Mouse (Mus musculus) embryonic facial prominence, embryonic 13.5 days (tissue): ENCODE measurements at regions not wholly inside any gene's neighbourhood (a gene's known extent, or its start where the extent isn't known, plus 50 kb on each side); places are given as distances from the start of the nearest gene placed in this dataset.

ENCODE experiments used
- ATAC-seq: fragments of 200-750 bp; cut with Nextera tagmentation; 2 replicates; pipeline ENCODE4 v1.8.0; 2017; ENCODE audit warnings: low read depth; ENCODE audit not compliant: insufficient number of reproducible peaks, insufficient read depth, low FRiP score, low TSS enrichment
- H3K27ac ChIP-seq: fragments of 300-500 bp; sonication (generic); 2 replicates; pipeline ENCODE4 v1.5.1; 2015; ENCODE audit warnings: moderate library complexity, mild to moderate bottlenecking, inconsistent platforms
- H3K27me3 ChIP-seq: fragments of 300-500 bp; sonication (generic); 2 replicates; pipeline ENCODE4 v1.6.1; 2015; ENCODE audit warnings: mild to moderate bottlenecking, inconsistent platforms
- H3K36me3 ChIP-seq: fragments of 300-500 bp; sonication (generic); 2 replicates; pipeline ENCODE4 v1.6.1; 2015; ENCODE audit warnings: mild to moderate bottlenecking, inconsistent platforms
- H3K4me1 ChIP-seq: fragments of 300-500 bp; sonication (generic); 2 replicates; pipeline ENCODE4 v1.6.1; 2015; ENCODE audit warnings: inconsistent platforms
- H3K4me2 ChIP-seq: fragments of 300-500 bp; sonication (generic); 2 replicates; pipeline ENCODE4 v1.6.1; 2015; ENCODE audit warnings: moderate library complexity, mild to moderate bottlenecking, inconsistent platforms
- H3K4me3 ChIP-seq: fragments of 300-500 bp; sonication (generic); 2 replicates; pipeline ENCODE4 v1.5.1; 2015; ENCODE audit warnings: mild to moderate bottlenecking, inconsistent platforms
- H3K9ac ChIP-seq: fragments of 300-500 bp; sonication (generic); 2 replicates; pipeline ENCODE4 v1.6.1; 2015; ENCODE audit warnings: mild to moderate bottlenecking, inconsistent platforms
- H3K9me3 ChIP-seq: fragments of 300-500 bp; sonication (generic); 2 replicates; pipeline ENCODE4 v1.6.1; 2016; ENCODE audit warnings: inconsistent platforms
- WGBS: fragments of 180-500 bp; shearing (Covaris S2); methylation state at CpG from one replicate; pipeline ENCODE4 v1.1.7; 2015; ENCODE audit warnings: mixed read lengths; 5-methylcytosine and 5-hydroxymethylcytosine counted together

DNA sequence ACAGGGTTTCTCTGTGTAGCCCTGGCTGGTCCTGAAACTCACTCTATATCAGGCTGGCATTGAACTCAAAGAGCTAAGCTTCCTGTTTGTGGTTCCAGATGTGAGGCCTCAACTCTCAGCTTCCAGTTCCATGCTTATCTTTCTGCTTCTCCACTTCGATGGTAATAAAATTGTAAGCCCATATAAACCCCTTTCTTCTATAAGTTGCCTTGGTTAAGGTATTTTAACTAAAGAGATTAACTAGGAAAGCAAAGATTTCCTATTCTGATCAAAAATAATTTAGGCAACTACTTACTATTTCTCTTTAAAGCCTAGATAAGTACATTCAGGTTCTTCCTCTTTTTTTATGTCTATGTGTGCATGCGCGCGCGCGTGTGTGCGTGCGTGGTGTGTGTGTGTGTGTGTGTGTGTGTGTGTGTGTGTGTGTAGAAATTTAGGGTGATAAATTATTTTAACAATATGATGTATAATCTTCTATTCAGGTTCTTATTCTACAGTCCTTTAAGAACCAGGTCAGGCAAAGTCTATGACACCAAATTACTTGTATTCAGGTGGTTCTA, 190.3 kb upstream of the Kbtbd8 start:
- no peak overlapping the region for H3K9ac ChIP-seq
- 95% methylated on average over 8 of the region's 8 CpGs for WGBS
- no peak overlapping the region for H3K4me2 ChIP-seq

DNA sequence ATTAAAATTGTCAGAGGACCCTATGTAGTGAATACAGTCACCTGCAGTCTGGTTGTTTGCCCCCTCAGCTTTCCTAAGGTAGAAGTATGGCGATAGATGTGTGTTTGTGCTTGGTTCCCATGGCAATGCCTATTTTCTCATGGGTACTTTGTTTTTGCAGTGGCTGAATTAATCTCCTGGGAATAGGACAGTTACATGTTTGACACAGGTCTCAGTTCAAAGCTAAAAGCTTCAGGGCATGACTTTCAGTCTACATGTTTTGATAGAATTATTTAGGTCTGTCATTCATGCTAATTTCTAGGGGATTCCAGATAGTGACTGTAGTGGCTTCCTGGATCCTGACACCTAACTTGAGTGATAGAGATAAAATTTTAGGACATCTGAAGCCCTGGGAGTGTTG, 191.6 kb upstream of the Kbtbd8 start:
- H3K9ac ChIP-seq: no peak overlapping the region
- no peaks in the 10 kb centered on the region for H3K4me1 ChIP-seq
- no peak overlapping the region for H3K27ac ChIP-seq
- WGBS: 74% methylated on average over 1 of the region's 1 CpGs
- H3K36me3 ChIP-seq: no peaks in the 10 kb centered on the region
- no peak for ATAC-seq
- H3K4me2 ChIP-seq: no peak overlapping the region
- no peaks in the 10 kb centered on the region for H3K27me3 ChIP-seq
- H3K9me3 ChIP-seq: no peaks in the 10 kb centered on the region
- no peak overlapping the region for H3K4me3 ChIP-seq

More for the DNA sequence above, 190.3 kb upstream of the Kbtbd8 start:
- H3K9me3 ChIP-seq: no peaks in the 10 kb centered on the region
- no peak for ATAC-seq
- no peaks in the 10 kb centered on the region for H3K4me1 ChIP-seq
- no peaks in the 10 kb centered on the region for H3K36me3 ChIP-seq
- no peaks in the 10 kb centered on the region for H3K27me3 ChIP-seq
- H3K4me3 ChIP-seq: no peak overlapping the region
- no peak overlapping the region for H3K27ac ChIP-seq

DNA sequence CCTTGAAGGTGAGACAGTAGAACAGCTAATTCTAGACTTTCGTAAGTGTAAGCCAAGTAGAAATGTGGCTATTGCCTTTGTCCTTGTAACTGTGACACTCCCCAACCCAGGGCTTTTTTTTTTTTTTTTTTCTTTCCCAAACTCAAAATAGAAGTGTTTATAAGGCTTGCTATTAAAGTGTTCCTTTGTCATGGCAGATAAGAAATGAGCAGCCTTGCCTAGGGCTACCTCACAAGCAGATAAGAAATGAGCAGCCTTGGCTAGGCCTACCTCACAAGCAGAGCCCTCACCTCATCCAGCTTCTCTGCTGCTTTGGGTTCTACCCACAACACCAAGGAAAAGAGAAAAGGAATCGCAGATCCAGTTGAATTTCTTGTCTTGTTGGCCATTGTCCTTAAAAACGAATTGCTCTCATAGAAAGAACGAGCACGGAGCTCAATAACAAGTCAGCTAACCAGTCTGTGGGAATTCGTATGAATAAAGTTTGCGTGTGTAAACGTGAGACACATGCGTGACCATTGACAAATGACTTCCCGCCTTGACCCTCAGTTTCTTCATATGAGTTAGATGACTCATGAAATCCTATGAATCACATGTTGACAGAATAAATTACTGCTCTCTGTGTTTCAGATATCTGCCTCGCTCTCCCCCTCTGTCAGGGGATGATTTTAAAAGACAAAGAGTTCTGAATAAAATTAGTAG, 192.6 kb upstream of the Kbtbd8 start:
- Histone ChIP-seq H3K27ac (no peak overlapping the region), H3K4me2 (no peak overlapping the region), H3K4me1 (no peaks in the 10 kb centered on the region), H3K36me3 (no peaks in the 10 kb centered on the region), H3K4me3 (no peak overlapping the region), H3K27me3 (no peaks in the 10 kb centered on the region), H3K9me3 (no peaks in the 10 kb centered on the region), H3K9ac (no peak overlapping the region)
- ATAC-seq: no peak
- WGBS: 74% methylated on average over 11 of the region's 11 CpGs

DNA sequence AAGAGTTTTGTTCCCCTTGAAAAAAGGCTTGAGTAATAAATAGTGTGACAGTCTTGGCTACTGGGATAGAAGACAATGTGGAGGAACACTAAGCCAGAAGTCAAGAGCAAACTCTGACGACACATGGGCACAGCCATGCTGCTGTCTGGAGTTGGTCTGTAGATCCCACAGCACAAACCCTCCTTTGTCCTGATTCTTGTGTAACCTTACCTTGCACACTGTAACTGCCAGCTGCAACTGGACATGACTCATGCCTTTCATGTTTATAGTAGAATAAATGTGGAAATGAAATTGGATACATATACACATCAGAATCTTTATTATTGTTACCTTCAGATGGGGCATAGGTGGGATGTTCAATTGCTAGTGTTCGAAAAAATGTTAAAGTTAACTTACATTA, 195.3 kb upstream of the Kbtbd8 start:
- H3K27ac ChIP-seq: no peak overlapping the region
- H3K9ac ChIP-seq: no peak overlapping the region
- no peak overlapping the region for H3K4me3 ChIP-seq
- H3K36me3 ChIP-seq: no peaks in the 10 kb centered on the region
- no peaks in the 10 kb centered on the region for H3K4me1 ChIP-seq
- no peaks in the 10 kb centered on the region for H3K9me3 ChIP-seq
- no peak overlapping the region for H3K4me2 ChIP-seq
- H3K27me3 ChIP-seq: no peaks in the 10 kb centered on the region
- WGBS: 57% methylated on average over 2 of the region's 2 CpGs
- ATAC-seq: no peak

DNA sequence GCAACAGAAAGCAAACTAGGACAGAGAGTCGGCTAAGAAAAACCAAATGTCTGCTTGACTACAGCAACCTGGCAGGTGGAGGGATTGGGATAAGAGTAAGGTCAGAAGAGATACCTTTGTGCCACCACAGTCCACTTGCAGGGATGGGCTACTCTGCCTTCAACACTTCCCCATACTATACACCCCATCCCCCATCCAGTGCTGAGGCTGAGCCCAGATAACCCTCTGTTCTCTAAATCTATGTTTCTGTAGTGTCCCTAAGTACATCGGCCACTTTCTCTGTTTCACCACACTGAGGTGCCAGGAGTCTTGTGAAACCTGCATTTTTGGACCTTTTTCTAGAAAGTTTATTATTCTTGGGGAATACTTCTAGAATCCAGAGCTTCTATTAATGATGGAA, 196.3 kb upstream of the Kbtbd8 start:
- no peak overlapping the region for H3K4me2 ChIP-seq
- peaks cover 4% of the 10 kb centered on the region; the same call in 1 of the 2 replicates for H3K4me1 ChIP-seq
- H3K36me3 ChIP-seq: no peaks in the 10 kb centered on the region
- no peak overlapping the region for H3K9ac ChIP-seq
- no peak for ATAC-seq
- no peaks in the 10 kb centered on the region for H3K27me3 ChIP-seq
- H3K9me3 ChIP-seq: no peaks in the 10 kb centered on the region
- 96% methylated on average over 2 of the region's 2 CpGs for WGBS
- H3K4me3 ChIP-seq: no peak overlapping the region
- no peak overlapping the region for H3K27ac ChIP-seq

DNA sequence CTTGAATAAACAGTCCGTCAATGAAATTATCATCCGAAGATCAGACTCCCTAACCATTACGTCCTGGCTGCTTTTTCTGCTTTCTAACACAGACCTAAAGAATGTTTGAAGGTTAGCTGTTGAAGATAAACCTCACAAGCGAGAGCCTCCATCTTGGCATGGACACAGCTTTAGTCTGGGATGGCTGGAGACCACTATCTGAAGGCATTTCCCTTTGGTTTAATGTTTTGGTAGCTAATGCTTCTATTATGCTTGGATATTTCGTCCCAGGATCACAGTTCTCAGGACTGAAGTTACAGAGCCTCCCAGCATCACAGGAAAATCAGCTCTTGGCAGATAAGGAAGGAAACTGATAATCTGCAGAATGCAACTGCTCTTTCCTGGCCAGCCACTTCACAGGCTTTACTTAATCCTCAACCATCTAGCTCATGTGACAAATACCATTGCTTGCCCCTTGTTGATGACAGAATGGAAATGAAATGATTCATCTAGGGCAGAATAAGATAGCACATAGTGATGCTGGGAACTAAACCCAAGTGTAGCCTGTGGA, 197.8 kb upstream of the Kbtbd8 start:
- Histone ChIP-seq H3K27ac (no peak overlapping the region), H3K4me2 (no peak overlapping the region), H3K4me3 (no peak overlapping the region), H3K9me3 (no peaks in the 10 kb centered on the region), H3K27me3 (no peaks in the 10 kb centered on the region), H3K36me3 (no peaks in the 10 kb centered on the region), H3K4me1 (peaks cover 4% of the 10 kb centered on the region; the same call in 1 of the 2 replicates), H3K9ac (no peak overlapping the region)
- WGBS: 80% methylated on average over 5 of the region's 5 CpGs
- ATAC-seq: no peak

DNA sequence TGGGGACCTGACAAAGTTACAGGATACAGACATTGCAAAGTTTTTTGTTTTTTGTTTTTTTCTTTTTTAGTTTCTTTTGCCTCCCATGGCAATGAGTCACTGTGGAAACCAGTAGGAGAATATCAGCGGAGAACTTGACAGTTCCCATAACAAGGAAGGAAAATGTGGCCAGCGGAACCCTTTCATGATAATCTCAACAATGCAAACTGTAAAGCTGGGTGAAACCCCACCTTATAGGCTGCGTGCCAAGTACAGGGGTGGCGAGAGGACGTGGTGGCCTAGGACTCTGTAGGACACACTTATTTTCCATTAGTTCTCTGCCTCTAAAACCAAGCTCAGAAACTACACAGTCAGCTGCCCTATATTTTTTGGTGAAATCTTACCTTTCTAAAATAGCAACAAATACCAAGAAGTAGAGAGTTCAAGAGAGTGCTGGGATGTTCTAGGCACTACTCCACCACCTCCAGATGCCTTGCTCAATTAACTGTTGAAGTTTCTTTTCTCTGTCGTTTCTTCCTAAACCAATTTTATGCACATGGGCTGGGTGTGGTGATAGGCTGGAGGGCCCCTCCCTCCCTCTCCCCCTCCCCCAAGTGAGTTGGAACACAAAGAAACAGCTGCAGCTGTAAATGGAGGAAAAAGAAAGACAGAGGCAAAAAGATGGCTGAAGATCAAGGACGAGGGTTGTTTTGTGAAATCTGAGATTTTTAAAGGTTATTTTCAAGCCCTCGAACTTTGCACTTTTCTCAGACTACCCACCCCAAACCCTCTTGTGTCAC, 201.0 kb upstream of the Kbtbd8 start:
- peaks cover 17% of the 10 kb centered on the region for H3K4me1 ChIP-seq
- no peak overlapping the region for H3K9ac ChIP-seq
- no peak overlapping the region for H3K4me3 ChIP-seq
- WGBS: 56% methylated on average over 8 of the region's 8 CpGs
- no peak overlapping the region for H3K27ac ChIP-seq
- no peaks in the 10 kb centered on the region for H3K9me3 ChIP-seq
- H3K36me3 ChIP-seq: no peaks in the 10 kb centered on the region
- no peaks in the 10 kb centered on the region for H3K27me3 ChIP-seq
- no peak for ATAC-seq
- H3K4me2 ChIP-seq: no peak overlapping the region

DNA sequence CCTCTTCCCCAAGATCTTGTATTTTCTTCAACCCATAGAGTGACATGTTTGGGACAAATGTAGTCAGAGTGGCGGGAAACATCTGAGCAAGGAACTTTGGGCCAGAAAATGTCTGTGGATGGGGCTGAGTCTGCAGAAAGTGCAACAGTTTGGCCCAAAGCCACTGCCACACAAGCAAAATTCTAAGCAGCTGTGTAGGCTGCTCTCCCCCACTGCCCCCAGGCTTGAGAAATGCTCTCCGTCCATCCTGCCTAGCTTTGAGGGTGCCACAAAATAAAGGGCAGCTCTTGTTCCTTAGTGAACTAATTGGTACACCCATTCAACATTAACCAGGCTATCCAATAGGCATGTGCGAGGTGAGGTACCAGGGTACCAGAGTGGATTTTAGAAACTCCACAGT, 205.2 kb upstream of the Kbtbd8 start:
- H3K4me1 ChIP-seq: peaks cover 22% of the 10 kb centered on the region
- no peaks in the 10 kb centered on the region for H3K36me3 ChIP-seq
- 0 out of 2 replicates have a peak overlapping the region, but pooled peaks have one; percentile 5 for H3K4me2 ChIP-seq
- no peaks in the 10 kb centered on the region for H3K27me3 ChIP-seq
- peak overlapping the region; percentile 84 for H3K27ac ChIP-seq
- H3K4me3 ChIP-seq: no peak overlapping the region
- ATAC-seq: no peak
- no peaks in the 10 kb centered on the region for H3K9me3 ChIP-seq
- WGBS: 47% methylated on average over 3 of the region's 3 CpGs
- no peak overlapping the region for H3K9ac ChIP-seq

DNA sequence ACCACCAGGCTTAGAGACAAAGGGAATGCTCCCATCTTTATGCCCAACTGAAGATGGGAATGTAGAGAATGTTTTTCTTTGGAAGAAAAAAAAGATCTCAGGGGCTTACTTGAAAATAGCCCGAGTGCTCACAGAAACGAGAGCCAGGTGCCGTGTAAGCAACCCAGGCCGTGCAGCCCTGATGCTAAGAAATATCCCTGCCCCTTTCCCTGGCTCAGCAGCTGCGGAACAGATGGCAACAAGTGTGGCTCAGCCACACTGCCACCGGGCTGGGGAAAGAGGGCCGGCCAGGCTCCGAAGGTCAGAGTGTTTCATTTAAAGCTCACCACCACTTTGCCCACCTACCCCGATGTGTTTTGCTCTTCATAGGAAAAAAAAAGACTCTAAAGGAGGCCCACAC, 205.7 kb upstream of the Kbtbd8 start:
- Histone ChIP-seq H3K36me3 (no peaks in the 10 kb centered on the region), H3K27me3 (no peaks in the 10 kb centered on the region), H3K4me3 (no peak overlapping the region), H3K9ac (no peak overlapping the region), H3K9me3 (no peaks in the 10 kb centered on the region), H3K4me2 (peak overlapping the region; percentile 5; the same call in 1 of the 2 replicates), H3K27ac (peak overlapping the region; percentile 84), H3K4me1 (peaks cover 21% of the 10 kb centered on the region)
- no peak for ATAC-seq
- 15% methylated on average over 9 of the region's 9 CpGs for WGBS

DNA sequence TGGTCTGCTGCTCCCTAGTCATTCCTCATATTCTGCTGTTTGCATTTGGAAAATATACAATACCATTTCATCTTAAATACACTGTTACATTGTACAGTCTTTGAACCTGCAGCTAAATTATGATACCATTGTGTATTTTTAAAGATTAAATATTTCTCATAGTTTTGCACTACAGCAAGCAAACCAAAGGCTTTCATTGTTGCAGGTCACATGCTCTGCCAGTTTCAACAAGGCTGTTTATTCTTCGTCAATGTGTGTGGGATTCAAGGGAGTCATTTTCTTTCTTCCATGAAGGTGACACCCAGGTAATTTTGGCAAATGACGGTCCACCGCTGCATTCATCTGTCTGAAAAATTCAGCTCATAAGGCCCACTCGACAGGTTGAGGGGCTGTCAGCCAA, 200.9 kb upstream of the Lrig1 start:
- H3K9me3 ChIP-seq: no peaks in the 10 kb centered on the region
- no peak overlapping the region for H3K4me2 ChIP-seq
- H3K9ac ChIP-seq: no peak overlapping the region
- WGBS: 73% methylated on average over 4 of the region's 4 CpGs
- H3K27ac ChIP-seq: no peak overlapping the region
- H3K4me3 ChIP-seq: no peak overlapping the region
- H3K4me1 ChIP-seq: peaks cover 4% of the 10 kb centered on the region; the same call in 1 of the 2 replicates
- no peaks in the 10 kb centered on the region; the same call in 1 of the 2 replicates for H3K27me3 ChIP-seq
- no peaks in the 10 kb centered on the region for H3K36me3 ChIP-seq
- ATAC-seq: no peak

DNA sequence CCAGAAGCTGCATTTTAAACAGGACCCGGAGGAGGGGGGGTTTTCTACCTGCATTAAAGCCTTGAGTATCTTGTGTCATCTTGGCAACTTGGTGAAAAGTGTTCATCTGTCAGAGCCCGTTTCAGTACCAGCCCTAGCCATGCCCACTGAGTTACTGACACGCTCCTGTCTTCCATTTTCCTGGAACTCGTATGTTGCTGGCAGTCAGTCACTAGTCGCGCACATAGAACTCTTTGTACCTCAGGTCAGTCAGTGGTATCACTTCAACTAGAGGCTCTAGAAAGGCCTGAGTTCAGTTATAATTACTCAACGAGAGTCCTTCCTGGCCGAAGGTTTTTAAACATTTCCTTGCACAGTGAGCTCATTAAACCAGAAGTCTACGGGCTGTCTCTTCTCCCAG, 198.9 kb upstream of the Lrig1 start:
- Histone ChIP-seq H3K36me3 (no peaks in the 10 kb centered on the region), H3K9me3 (no peaks in the 10 kb centered on the region), H3K4me3 (no peak overlapping the region), H3K4me1 (peaks cover 4% of the 10 kb centered on the region; the same call in 1 of the 2 replicates), H3K27ac (no peak overlapping the region), H3K27me3 (no peaks in the 10 kb centered on the region), H3K4me2 (no peak overlapping the region), H3K9ac (no peak overlapping the region)
- no peak for ATAC-seq
- WGBS: 82% methylated on average over 9 of the region's 9 CpGs
